Comparison of ENCODE assay signal across 9 mouse cellular contexts in the genomic region with DNA sequence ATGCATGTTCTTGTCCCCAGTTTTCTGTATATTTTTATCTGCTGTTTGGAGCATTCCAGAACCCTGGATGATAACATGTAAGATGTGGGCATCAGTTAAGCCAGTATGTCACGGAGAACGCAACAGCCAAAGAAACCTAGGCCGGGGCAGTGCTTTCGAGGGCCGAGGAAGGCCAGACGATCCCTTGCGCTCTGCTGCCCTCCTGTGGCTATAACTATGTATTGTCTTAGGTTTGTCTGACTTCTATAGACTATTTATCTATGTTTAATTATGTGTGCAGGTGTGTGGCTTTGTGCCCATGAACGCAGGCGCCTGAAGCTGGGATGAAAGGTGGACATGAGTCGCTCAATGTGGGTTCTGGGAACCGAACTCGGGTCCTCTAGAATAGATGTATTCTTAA. TPM values are rescaled to one million over a fixed set of nuclear protein-coding genes. Genes with fewer than 3 reads are reported as not detected.
DNase-seq lines count a peak whose midpoint lies in the region; ATAC-seq lines count a peak whose summit lies in the region.
"Had no signal": no experiment of that assay in that cellular context is flagged by ENCODE, and none has a peak within 500 bp of the region (broad histone marks: within the 10 kb centered on the region; RNA-seq: fewer than 3 reads in every experiment).

No protein-coding gene starts in this region.

- H3K36me3 ChIP-seq in intestine, embryonic 14.5 days (ENCODE audit: control insufficient read depth, insufficient read depth, low read length): no peaks in the 10 kb centered on the region
- no peaks in the 10 kb centered on the region for H3K36me3 ChIP-seq in intestine, embryonic 15.5 days
- no peaks in the 10 kb centered on the region for H3K36me3 ChIP-seq in megakaryocyte, embryonic 14.5 days (replicated peaks; ENCODE audit: low read length)

- H3K4me3 ChIP-seq in intestine, embryonic 14.5 days (ENCODE audit: low read depth, low read length): no peak overlapping the region
- no peak overlapping the region for H3K4me3 ChIP-seq in intestine, embryonic 15.5 days (replicated peaks)
- peak overlapping the region; percentile 71 for H3K4me3 ChIP-seq in megakaryocyte, embryonic 14.5 days (replicated peaks)

- H3K4me1 ChIP-seq in intestine, embryonic 14.5 days (replicated peaks; ENCODE audit: control insufficient read depth, insufficient read depth, low read length): peaks cover 18% of the 10 kb centered on the region
- peaks cover 15% of the 10 kb centered on the region; the same call in 1 of the 2 replicates for H3K4me1 ChIP-seq in intestine, embryonic 15.5 days (replicated peaks)
- H3K4me1 ChIP-seq in megakaryocyte, embryonic 14.5 days: peaks cover 67% of the 10 kb centered on the region

- no peak overlapping the region for H3K27ac ChIP-seq in intestine, embryonic 14.5 days (ENCODE audit: low read depth)
- H3K27ac ChIP-seq in intestine, embryonic 15.5 days: no peak overlapping the region
- H3K27ac ChIP-seq: macrophage had no signal

- H3K9me3 ChIP-seq in intestine, embryonic 14.5 days (ENCODE audit: control insufficient read depth, low read length): no peaks in the 10 kb centered on the region
- H3K9me3 ChIP-seq in intestine, embryonic 15.5 days: no peaks in the 10 kb centered on the region
- H3K9me3 ChIP-seq in megakaryocyte, embryonic 14.5 days: no peaks in the 10 kb centered on the region

- peak; percentile 87 for DNase-seq in intestine, embryonic 14.5 days (ENCODE audit: low spot score)
- DNase-seq in NIH3T3 (ENCODE audit: low read depth): peak; percentile 89
- peak; percentile 64 for DNase-seq in cerebellum, adult 9-11 months
- peak; percentile 77 for DNase-seq in gastrocnemius, postnatal 10 days
- DNase-seq in layer of hippocampus, adult 18-20 months (ENCODE audit: low spot score in 2 of 2): peak; percentile 56 to 79
- peak; percentile 30 to 73 for DNase-seq in spleen, adult 18-20 months

- no peak for ATAC-seq in intestine, embryonic 14.5 days (replicated peaks; ENCODE audit: low FRiP score, low TSS enrichment, low read depth)
- ATAC-seq in intestine, embryonic 15.5 days: no peak

- WGBS in intestine, embryonic 14.5 days: 6% methylated on average over 12 of the region's 12 CpGs
- WGBS in intestine, embryonic 15.5 days: 4% methylated on average over 12 of the region's 12 CpGs

- H3K4me2 ChIP-seq in intestine, embryonic 14.5 days (ENCODE audit: low read length): no peak overlapping the region
- no peak overlapping the region for H3K4me2 ChIP-seq in intestine, embryonic 15.5 days (replicated peaks)

- H3K9ac ChIP-seq in intestine, embryonic 14.5 days (ENCODE audit: low read length): no peak overlapping the region
- H3K9ac ChIP-seq in intestine, embryonic 15.5 days: no peak overlapping the region

- H3K27me3 ChIP-seq in intestine, embryonic 14.5 days (replicated peaks; ENCODE audit: control insufficient read depth, insufficient read depth, low read length): peaks cover 3% of the 10 kb centered on the region; the same call in 1 of the 2 replicates
- H3K27me3 ChIP-seq in intestine, embryonic 15.5 days (replicated peaks): 0 out of 2 replicates have a peak, but pooled peaks cover 2% of the 10 kb centered on the region
- H3K27me3 ChIP-seq in megakaryocyte, embryonic 14.5 days (replicated peaks): peaks cover 10% of the 10 kb centered on the region

RNA-seq across cellular contexts. Expression of gene Rnasel, which starts 2.5 kb away (rescaled TPM):
- polyA plus RNA-seq in intestine, embryonic 14.5 days (2014; fragmentation: Nextera tagmentation; extraction: Ambion mirVana): 15.8 and 18.7 TPM in 2 replicates
- 22.9 and 24.5 TPM in 2 replicates for polyA plus RNA-seq in intestine, embryonic 15.5 days (2015; fragmentation: Nextera tagmentation; extraction: Ambion mirVana)
- 1 to 10 TPM; 5.9 to 9.7 TPM for total RNA-seq in gastrocnemius, postnatal 10 days (2021)
- 1 to 10 TPM; 5.8 to 6.7 TPM for total RNA-seq in layer of hippocampus, adult 18-20 months (2021)
- polyA plus RNA-seq in megakaryocyte, embryonic 14.5 days (2012; ENCODE audit: insufficient read depth, low replicate concordance): 2.3 and 3.2 TPM in 2 replicates

RNA-seq across cellular contexts. Expression of gene Rgs16, which starts 6.6 kb away (rescaled TPM):
- polyA plus RNA-seq in intestine, embryonic 14.5 days (2014; fragmentation: Nextera tagmentation; extraction: Ambion mirVana): 2.4 and 2.7 TPM in 2 replicates
- polyA plus RNA-seq in intestine, embryonic 15.5 days (2015; fragmentation: Nextera tagmentation; extraction: Ambion mirVana): 4.8 and 5.1 TPM in 2 replicates
- total RNA-seq in gastrocnemius, postnatal 10 days (2021): 10 to 100 TPM in 1 of 2 experiments, 1 to 10 TPM in 1; 7.7 to 10.8 TPM
- total RNA-seq in layer of hippocampus, adult 18-20 months (2021): 1 to 10 TPM; 6.8 to 6.9 TPM
- not detected in 2 replicates for polyA plus RNA-seq in megakaryocyte, embryonic 14.5 days (2012; ENCODE audit: insufficient read depth, low replicate concordance)
